Mouse (Mus musculus) NIH3T3 (cell line): ENCODE data around the gene Optn.

Experiments
- DNase-seq: peaks from one replicate; pipeline ENCODE4 v3.0.0-alpha.2; 2012; ENCODE audit warnings: low read depth

Optn gene

GRCm38 (mm10) chr2:5061133-5061708 is 2.6 kb downstream of the Optn start:
- no peak for DNase-seq

- DNase-seq: no peak
Measured at GRCm38 (mm10) chr2:5059997-5060396, 3.9 kb downstream of the Optn start.

- DNase-seq: no peak
Measured at GRCm38 (mm10) chr2:5058436-5058835, 5.4 kb downstream of the Optn start.

GRCm38 (mm10) chr2:5050562-5050961 is 13.3 kb downstream of the Optn start:
- no peak for DNase-seq

- DNase-seq: no peak
Measured at GRCm38 (mm10) chr2:5047016-5047415, 16.8 kb downstream of the Optn start.

GRCm38 (mm10) chr2:5045269-5045965 is 18.4 kb downstream of the Optn start:
- DNase-seq: no peak

- no peak for DNase-seq
Measured at GRCm38 (mm10) chr2:5044321-5044720, 19.5 kb downstream of the Optn start.

- DNase-seq: no peak
Measured at GRCm38 (mm10) chr2:5043476-5043761, 20.4 kb downstream of the Optn start.

- no peak for DNase-seq
Measured at GRCm38 (mm10) chr2:5042616-5043475, 21.0 kb downstream of the Optn start.

GRCm38 (mm10) chr2:5041854-5042253 is 22.0 kb downstream of the Optn start:
- DNase-seq: no peak

- DNase-seq: no peak
Measured at GRCm38 (mm10) chr2:5040281-5041161, 23.3 kb downstream of the Optn start.

- no peak for DNase-seq
Measured at GRCm38 (mm10) chr2:5039350-5040170, 24.3 kb downstream of the Optn start.

GRCm38 (mm10) chr2:5038320-5038719 is 25.5 kb downstream of the Optn start:
- DNase-seq: no peak

- DNase-seq: no peak
Measured at GRCm38 (mm10) chr2:5037390-5037789, 26.5 kb downstream of the Optn start.

- DNase-seq: no peak
Measured at GRCm38 (mm10) chr2:5036411-5037076, 27.3 kb downstream of the Optn start.

GRCm38 (mm10) chr2:5035241-5035640 is 28.6 kb downstream of the Optn start:
- no peak for DNase-seq

GRCm38 (mm10) chr2:5034801-5035200 is 29.1 kb downstream of the Optn start:
- DNase-seq: no peak

- DNase-seq: no peak
Measured at GRCm38 (mm10) chr2:5033546-5034420, 30.1 kb downstream of the Optn start.

GRCm38 (mm10) chr2:5032665-5033064 is 31.2 kb downstream of the Optn start:
- no peak for DNase-seq

GRCm38 (mm10) chr2:5031215-5031614 is 32.6 kb downstream of the Optn start:
- no peak for DNase-seq
